Mouse (Mus musculus): ENCODE results near the gene Trp53inp2.

Gene Trp53inp2

GRCm38 (mm10) chr2:155380261-155381059, at the start of gene Trp53inp2:
Gene Trp53inp2, plus strand, starts transcription at chr2:155381059.
- ATAC-seq (ENCODE audit: low TSS enrichment), result no peak

GRCm38 (mm10) chr2:155331351-155331750, 49.5 kb upstream of the Trp53inp2 start:
- no peak for ATAC-seq (ENCODE audit: low TSS enrichment)

- no peak for ATAC-seq (ENCODE audit: low TSS enrichment)
These were observed 47.4 kb upstream of the Trp53inp2 start for GRCm38 (mm10) chr2:155333421-155333820.

- no peak for ATAC-seq (ENCODE audit: low TSS enrichment)
These were observed 45.6 kb upstream of the Trp53inp2 start for GRCm38 (mm10) chr2:155335231-155335630.

- no peak for ATAC-seq (ENCODE audit: low TSS enrichment)
These were observed 44.6 kb upstream of the Trp53inp2 start for GRCm38 (mm10) chr2:155336254-155336653.

- ATAC-seq (ENCODE audit: low TSS enrichment), result no peak
These were observed 40.7 kb upstream of the Trp53inp2 start for GRCm38 (mm10) chr2:155340166-155340565.

GRCm38 (mm10) chr2:155346670-155347069, 34.2 kb upstream of the Trp53inp2 start:
- ATAC-seq (ENCODE audit: low TSS enrichment), result no peak

GRCm38 (mm10) chr2:155354402-155354801, 26.5 kb upstream of the Trp53inp2 start:
- no peak for ATAC-seq (ENCODE audit: low TSS enrichment)

GRCm38 (mm10) chr2:155356971-155357591, 23.8 kb upstream of the Trp53inp2 start, which contains the start of gene Pigu:
Gene Pigu, minus strand, starts transcription at chr2:155357430.
- peak; percentile 100 for ATAC-seq (ENCODE audit: low TSS enrichment)

GRCm38 (mm10) chr2:155357686-155358399, 23.0 kb upstream of the Trp53inp2 start:
- peak; percentile 51; the same call in 1 of the 2 replicates for ATAC-seq (ENCODE audit: low TSS enrichment)

- no peak for ATAC-seq (ENCODE audit: low TSS enrichment)
These were observed 13.1 kb upstream of the Trp53inp2 start for GRCm38 (mm10) chr2:155367635-155368284.

GRCm38 (mm10) chr2:155369333-155369883, 11.5 kb upstream of the Trp53inp2 start:
- ATAC-seq (ENCODE audit: low TSS enrichment), result no peak

GRCm38 (mm10) chr2:155372451-155372850, 8.4 kb upstream of the Trp53inp2 start:
- no peak for ATAC-seq (ENCODE audit: low TSS enrichment)

GRCm38 (mm10) chr2:155373302-155373701, 7.6 kb upstream of the Trp53inp2 start:
- ATAC-seq (ENCODE audit: low TSS enrichment), result no peak

- no peak for ATAC-seq (ENCODE audit: low TSS enrichment)
These were observed 7.0 kb upstream of the Trp53inp2 start for GRCm38 (mm10) chr2:155373886-155374285.

- ATAC-seq (ENCODE audit: low TSS enrichment), result no peak
These were observed 6.3 kb upstream of the Trp53inp2 start for GRCm38 (mm10) chr2:155374521-155374920.

- no peak for ATAC-seq (ENCODE audit: low TSS enrichment)
These were observed 4.7 kb upstream of the Trp53inp2 start for GRCm38 (mm10) chr2:155376191-155376590.

- no peak for ATAC-seq (ENCODE audit: low TSS enrichment)
These were observed 190 bp downstream of the Trp53inp2 start for GRCm38 (mm10) chr2:155381060-155381437.

GRCm38 (mm10) chr2:155381643-155382331, 928 bp downstream of the Trp53inp2 start:
- ATAC-seq (ENCODE audit: low TSS enrichment), result peak; percentile 81

- peak; percentile 16; the same call in 1 of the 2 replicates for ATAC-seq (ENCODE audit: low TSS enrichment)
These were observed 1.5 kb downstream of the Trp53inp2 start for GRCm38 (mm10) chr2:155382332-155382700.
